Mouse (Mus musculus): ENCODE measurements around the gene Tmem132b. TPM values are rescaled to one million over a fixed set of nuclear protein-coding genes. Genes with fewer than 3 reads are reported as not detected.

The Tmem132b gene
- polyA plus RNA-seq, 1 experiment: not detected

GRCm38 (mm10) chr5:125588876-125589667 lies 57.5 kb downstream of the Tmem132b start:
- 6% methylated on average over 18 of the region's 18 CpGs for WGBS
- Histone ChIP-seq H3K36me3 (ENCODE audit: control insufficient read depth, insufficient read depth, low read length) (no peaks in the 10 kb centered on the region), H3K4me1 (ENCODE audit: control insufficient read depth, insufficient read depth, low read length) (no peaks in the 10 kb centered on the region), H3K4me3 (ENCODE audit: insufficient read depth, low read depth, low read length) (no peak overlapping the region), H3K27me3 (replicated peaks; ENCODE audit: control insufficient read depth, insufficient read depth, low read length) (no peaks in the 10 kb centered on the region), H3K27ac (ENCODE audit: insufficient read depth, low read depth, low read length) (no peak overlapping the region)
- no peak for TF ChIP-seq POLR2A (IDR thresholded peaks at IDR 0.05; ENCODE audit: low read depth, low read length)
- DNase-seq: peak; percentile 27

- H3K4me1 ChIP-seq (ENCODE audit: control insufficient read depth, insufficient read depth, low read length): no peaks in the 10 kb centered on the region; the same call in 1 of the 2 replicates
- 48% methylated on average over 10 of the region's 10 CpGs for WGBS
- H3K27ac ChIP-seq (ENCODE audit: insufficient read depth, low read depth, low read length): 0 out of 2 replicates have a peak overlapping the region, but pooled peaks have one; percentile 56
- H3K27me3 ChIP-seq (replicated peaks; ENCODE audit: control insufficient read depth, insufficient read depth, low read length): no peaks in the 10 kb centered on the region
- TF ChIP-seq POLR2A (IDR thresholded peaks at IDR 0.05; ENCODE audit: low read depth, low read length): no peak
- TF ChIP-seq CTCF (conservative IDR thresholded peaks at IDR 0.05; ENCODE audit: insufficient read depth, insufficient read length, low read depth, low read length): no peak
- H3K36me3 ChIP-seq (ENCODE audit: control insufficient read depth, insufficient read depth, low read length): no peaks in the 10 kb centered on the region
- peak; percentile 76 for DNase-seq
- no peak overlapping the region for H3K4me3 ChIP-seq (ENCODE audit: insufficient read depth, low read depth, low read length)
Observed at GRCm38 (mm10) chr5:125598056-125598455, 66.5 kb downstream of the Tmem132b start.

GRCm38 (mm10) chr5:125607146-125607545 lies 75.6 kb downstream of the Tmem132b start:
- Histone ChIP-seq H3K4me3 (ENCODE audit: insufficient read depth, low read depth, low read length) (no peak overlapping the region), H3K4me1 (ENCODE audit: control insufficient read depth, insufficient read depth, low read length) (no peaks in the 10 kb centered on the region), H3K27me3 (replicated peaks; ENCODE audit: control insufficient read depth, insufficient read depth, low read length) (no peaks in the 10 kb centered on the region), H3K27ac (ENCODE audit: insufficient read depth, low read depth, low read length) (no peak overlapping the region), H3K36me3 (ENCODE audit: control insufficient read depth, insufficient read depth, low read length) (no peaks in the 10 kb centered on the region)
- DNase-seq: peak; percentile 78
- WGBS: 50% methylated on average over 12 of the region's 12 CpGs
- TF ChIP-seq CTCF (conservative IDR thresholded peaks at IDR 0.05; ENCODE audit: insufficient read depth, insufficient read length, low read depth, low read length): no peak

GRCm38 (mm10) chr5:125609968-125610367 lies 78.4 kb downstream of the Tmem132b start:
- no peak overlapping the region for H3K27ac ChIP-seq (ENCODE audit: insufficient read depth, low read depth, low read length)
- WGBS: 59% methylated on average over 1 of the region's 1 CpGs
- no peak for DNase-seq
- H3K27me3 ChIP-seq (replicated peaks; ENCODE audit: control insufficient read depth, insufficient read depth, low read length): no peaks in the 10 kb centered on the region
- H3K4me3 ChIP-seq (ENCODE audit: insufficient read depth, low read depth, low read length): no peak overlapping the region
- H3K4me1 ChIP-seq (ENCODE audit: control insufficient read depth, insufficient read depth, low read length): no peaks in the 10 kb centered on the region
- no peak for TF ChIP-seq POLR2A (IDR thresholded peaks at IDR 0.05; ENCODE audit: low read depth, low read length)
- TF ChIP-seq CTCF (conservative IDR thresholded peaks at IDR 0.05; ENCODE audit: insufficient read depth, insufficient read length, low read depth, low read length): no peak
- no peaks in the 10 kb centered on the region for H3K36me3 ChIP-seq (ENCODE audit: control insufficient read depth, insufficient read depth, low read length)

- no peak for TF ChIP-seq POLR2A (IDR thresholded peaks at IDR 0.05; ENCODE audit: low read depth, low read length)
- TF ChIP-seq CTCF (conservative IDR thresholded peaks at IDR 0.05; ENCODE audit: insufficient read depth, insufficient read length, low read depth, low read length): no peak
- Histone ChIP-seq H3K27ac (ENCODE audit: insufficient read depth, low read depth, low read length) (no peak overlapping the region), H3K4me1 (ENCODE audit: control insufficient read depth, insufficient read depth, low read length) (no peaks in the 10 kb centered on the region), H3K4me3 (ENCODE audit: insufficient read depth, low read depth, low read length) (no peak overlapping the region), H3K27me3 (replicated peaks; ENCODE audit: control insufficient read depth, insufficient read depth, low read length) (no peaks in the 10 kb centered on the region), H3K36me3 (ENCODE audit: control insufficient read depth, insufficient read depth, low read length) (no peaks in the 10 kb centered on the region)
- no peak for DNase-seq
- WGBS: 80% methylated on average over 7 of the region's 7 CpGs
Observed at GRCm38 (mm10) chr5:125612460-125612859, 80.9 kb downstream of the Tmem132b start.

- TF ChIP-seq POLR2A (IDR thresholded peaks at IDR 0.05; ENCODE audit: low read depth, low read length) (no peak), CTCF (conservative IDR thresholded peaks at IDR 0.05; ENCODE audit: insufficient read depth, insufficient read length, low read depth, low read length) (no peak)
- Histone ChIP-seq H3K4me3 (ENCODE audit: insufficient read depth, low read depth, low read length) (no peak overlapping the region), H3K36me3 (ENCODE audit: control insufficient read depth, insufficient read depth, low read length) (no peaks in the 10 kb centered on the region), H3K4me1 (ENCODE audit: control insufficient read depth, insufficient read depth, low read length) (no peaks in the 10 kb centered on the region), H3K27me3 (replicated peaks; ENCODE audit: control insufficient read depth, insufficient read depth, low read length) (no peaks in the 10 kb centered on the region), H3K27ac (ENCODE audit: insufficient read depth, low read depth, low read length) (no peak overlapping the region)
- WGBS: 80% methylated on average over 5 of the region's 5 CpGs
- DNase-seq: no peak
Observed at GRCm38 (mm10) chr5:125613136-125613535, 81.6 kb downstream of the Tmem132b start.

- no peaks in the 10 kb centered on the region for H3K4me1 ChIP-seq (ENCODE audit: control insufficient read depth, insufficient read depth, low read length)
- H3K36me3 ChIP-seq (ENCODE audit: control insufficient read depth, insufficient read depth, low read length): no peaks in the 10 kb centered on the region
- H3K27ac ChIP-seq (ENCODE audit: insufficient read depth, low read depth, low read length): no peak overlapping the region
- no peak for TF ChIP-seq POLR2A (IDR thresholded peaks at IDR 0.05; ENCODE audit: low read depth, low read length)
- TF ChIP-seq CTCF (conservative IDR thresholded peaks at IDR 0.05; ENCODE audit: insufficient read depth, insufficient read length, low read depth, low read length): peak; percentile 46
- 58% methylated on average over 2 of the region's 2 CpGs for WGBS
- H3K4me3 ChIP-seq (ENCODE audit: insufficient read depth, low read depth, low read length): no peak overlapping the region
- peak; percentile 8 for DNase-seq
- H3K27me3 ChIP-seq (replicated peaks; ENCODE audit: control insufficient read depth, insufficient read depth, low read length): no peaks in the 10 kb centered on the region
Observed at GRCm38 (mm10) chr5:125614348-125614747, 82.8 kb downstream of the Tmem132b start.
